Mouse (Mus musculus) myocyte (in vitro differentiated cells): ENCODE results near the gene Smarca1. TPM values are rescaled to one million over a fixed set of nuclear protein-coding genes. Genes with fewer than 3 reads are reported as not detected.

Source experiments
- H3K27me3 ChIP-seq: one replicate; pipeline ENCODE4 v1.6.1; 2011; ENCODE audit not compliant: control insufficient read depth, insufficient read depth, insufficient read length
- H3K36me3 ChIP-seq: one replicate; pipeline ENCODE4 v1.6.1; 2011; ENCODE audit not compliant: control insufficient read depth, insufficient read depth
- H3K4me2 ChIP-seq: one replicate; pipeline ENCODE4 v1.6.1; 2011; ENCODE audit warnings: low read depth, control low read depth
- H3K4me3 ChIP-seq: one replicate; pipeline ENCODE4 v1.5.1; 2011; ENCODE audit warnings: mild to moderate bottlenecking, control low read depth, moderate library complexity
- H3K79me2 ChIP-seq: one replicate; pipeline ENCODE4 v1.6.1; 2011; ENCODE audit not compliant: control insufficient read depth, insufficient read depth
- H3ac ChIP-seq: one replicate; pipeline ENCODE4 v1.6.1; 2011; ENCODE audit not compliant: control insufficient read depth, insufficient read length
- CEBPB ChIP-seq: IDR thresholded peaks from 2 replicates; pipeline ENCODE4 v1.6.1; 2011; ENCODE audit warnings: mild to moderate bottlenecking, moderate library complexity; ENCODE audit not compliant: poor library complexity, insufficient read depth, severe bottlenecking
- E2F4 ChIP-seq: IDR thresholded peaks from one replicate; pipeline ENCODE4 v1.6.1; 2011; ENCODE audit warnings: mild to moderate bottlenecking, control low read depth, moderate library complexity; ENCODE audit not compliant: insufficient read depth
- MAX ChIP-seq: IDR thresholded peaks from one replicate; pipeline ENCODE4 v1.6.1; 2011; ENCODE audit warnings: low read depth, mild to moderate bottlenecking, control low read depth
- MYOD1 ChIP-seq, 3 experiments: IDR thresholded peaks; one replicate each; pipeline ENCODE4 v1.6.1; 2011; ENCODE audit warnings: control low read depth in 2 of 3, low read depth in 2 of 3, mild to moderate bottlenecking in 2 of 3, moderate library complexity in 1 of 3; ENCODE audit not compliant: insufficient read length in 2 of 3, control insufficient read depth in 1 of 3
- MYOG ChIP-seq, 3 experiments: IDR thresholded peaks; one replicate each; pipeline ENCODE4 v1.6.1; 2011; ENCODE audit warnings: control low read depth in 2 of 3, low read depth in 2 of 3, mild to moderate bottlenecking in 2 of 3; ENCODE audit not compliant: insufficient read length in 2 of 3, control insufficient read depth in 1 of 3, insufficient read depth in 1 of 3
- POLR2A ChIP-seq: IDR thresholded peaks from one replicate; pipeline ENCODE4 v1.6.1; 2011; ENCODE audit warnings: low read depth, mild to moderate bottlenecking, control low read depth, moderate library complexity; ENCODE audit not compliant: insufficient read length
- POLR2AphosphoS2 ChIP-seq: IDR thresholded peaks from one replicate; pipeline ENCODE4 v1.6.1; 2011; ENCODE audit warnings: low read depth, control low read depth; ENCODE audit not compliant: insufficient read length
- REST ChIP-seq: IDR thresholded peaks from one replicate; pipeline ENCODE4 v1.6.1; 2011; ENCODE audit warnings: mild to moderate bottlenecking, control low read depth, moderate library complexity; ENCODE audit not compliant: insufficient read depth, insufficient read length
- SRF ChIP-seq: IDR thresholded peaks from one replicate; pipeline ENCODE4 v1.6.1; 2011; ENCODE audit warnings: low read depth; ENCODE audit not compliant: control insufficient read depth, insufficient read length
- TCF12 ChIP-seq: IDR thresholded peaks from one replicate; pipeline ENCODE4 v1.6.1; 2011; ENCODE audit warnings: mild to moderate bottlenecking, control low read depth; ENCODE audit not compliant: poor library complexity, insufficient read depth, severe bottlenecking
- TCF3 ChIP-seq: IDR thresholded peaks from one replicate; pipeline ENCODE4 v1.6.1; 2011; ENCODE audit warnings: low read depth, control low read depth; ENCODE audit not compliant: insufficient read length
- USF1 ChIP-seq: IDR thresholded peaks from one replicate; pipeline ENCODE4 v1.6.1; 2011; ENCODE audit warnings: low read depth, mild to moderate bottlenecking, control low read depth, moderate library complexity
- polyA plus RNA-seq: library from polyadenylated mRNA; unstranded; fragments of >200 nt; fragmentation: generic; extraction: Trizol; gene quantifications from one replicate; pipeline ENCODE4 v1.2.1, GENCODE M21; 2012; ENCODE audit warnings: missing spikeins

Smarca1 gene
- polyA plus RNA-seq, 1 experiment, result not detected

DNA sequence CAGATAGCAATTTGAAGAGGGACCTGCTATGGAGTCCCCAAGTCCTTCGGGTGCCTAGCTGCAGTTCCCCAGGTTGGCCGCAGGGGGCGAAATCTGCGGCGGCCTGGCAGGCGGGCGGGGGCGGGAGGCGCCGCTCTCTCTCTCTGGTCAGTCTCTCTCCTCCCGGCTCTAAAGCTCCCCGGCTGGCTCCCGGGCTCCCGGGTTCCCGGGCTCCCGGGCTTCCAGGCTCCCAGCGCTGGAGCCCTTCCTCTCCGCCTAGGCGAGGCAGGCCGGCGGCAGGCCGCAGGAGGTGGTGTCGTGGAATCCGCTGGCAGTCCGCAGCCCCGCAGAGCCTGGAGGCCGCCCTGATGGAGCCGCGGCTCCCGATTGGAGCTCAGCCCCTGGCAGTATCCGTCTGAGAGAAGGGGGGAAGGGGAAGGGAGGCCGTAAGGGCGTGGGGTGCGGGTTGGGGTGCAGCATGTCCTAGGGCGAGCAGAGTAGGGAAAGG lies 19.6 kb upstream of the Smarca1 start, which contains the start of gene Ocrl:
TSS of gene Ocrl (plus strand) at position 82 of the 487 bp plus-strand sequence.
- Histone ChIP-seq H3K4me3 (peak within 1 kb of the TSS; percentile 36), H3K4me2 (peak within 1 kb of the TSS; percentile 56), H3K27me3 (no peaks in the 10 kb centered on the region), H3K79me2 (no peaks in the 10 kb centered on the region), H3ac (peak within 1 kb of the TSS; percentile 33), H3K36me3 (no peaks in the 10 kb centered on the region)
- TF ChIP-seq MYOD1 (IDR thresholded peaks at IDR 0.05; ENCODE audit: control insufficient read depth in 1 of 3, insufficient read length in 2 of 3, low read depth in 2 of 3) (no peak), POLR2A (peak; percentile 36)

- Histone ChIP-seq H3K27me3 (peaks cover 4% of the 10 kb centered on the region), H3K4me3 (no peak overlapping the region), H3K79me2 (no peaks in the 10 kb centered on the region), H3K4me2 (peak overlapping the region; percentile 34), H3ac (no peak overlapping the region), H3K36me3 (no peaks in the 10 kb centered on the region)
- TF ChIP-seq TCF3 (no peak), MYOG (IDR thresholded peaks at IDR 0.05; ENCODE audit: control insufficient read depth in 1 of 3, insufficient read depth in 1 of 3, insufficient read length in 2 of 3, low read depth in 2 of 3) (no peak), TCF12 (no peak), CEBPB (no peak), USF1 (no peak), MAX (no peak), E2F4 (no peak), MYOD1 (IDR thresholded peaks at IDR 0.05; ENCODE audit: control insufficient read depth in 1 of 3, insufficient read length in 2 of 3, low read depth in 2 of 3) (no peak), SRF (no peak), POLR2A (no peak), REST (no peak), POLR2AphosphoS2 (no peak)
Observed at GRCm38 (mm10) chrX:47891907-47892430, 805 bp downstream of the Smarca1 start.

- Histone ChIP-seq H3K27me3 (peaks cover 4% of the 10 kb centered on the region), H3K4me3 (no peak overlapping the region), H3K36me3 (no peaks in the 10 kb centered on the region), H3ac (no peak overlapping the region), H3K4me2 (peak overlapping the region; percentile 34), H3K79me2 (no peaks in the 10 kb centered on the region)
- TF ChIP-seq E2F4 (no peak), REST (no peak), POLR2AphosphoS2 (no peak), MYOD1 (IDR thresholded peaks at IDR 0.05; ENCODE audit: control insufficient read depth in 1 of 3, insufficient read length in 2 of 3, low read depth in 2 of 3) (no peak), SRF (no peak), TCF3 (no peak), CEBPB (no peak), TCF12 (no peak), POLR2A (no peak), MYOG (IDR thresholded peaks at IDR 0.05; ENCODE audit: control insufficient read depth in 1 of 3, insufficient read depth in 1 of 3, insufficient read length in 2 of 3, low read depth in 2 of 3) (no peak), MAX (no peak), USF1 (no peak)
Observed at GRCm38 (mm10) chrX:47891243-47891906, 1.4 kb downstream of the Smarca1 start.

DNA sequence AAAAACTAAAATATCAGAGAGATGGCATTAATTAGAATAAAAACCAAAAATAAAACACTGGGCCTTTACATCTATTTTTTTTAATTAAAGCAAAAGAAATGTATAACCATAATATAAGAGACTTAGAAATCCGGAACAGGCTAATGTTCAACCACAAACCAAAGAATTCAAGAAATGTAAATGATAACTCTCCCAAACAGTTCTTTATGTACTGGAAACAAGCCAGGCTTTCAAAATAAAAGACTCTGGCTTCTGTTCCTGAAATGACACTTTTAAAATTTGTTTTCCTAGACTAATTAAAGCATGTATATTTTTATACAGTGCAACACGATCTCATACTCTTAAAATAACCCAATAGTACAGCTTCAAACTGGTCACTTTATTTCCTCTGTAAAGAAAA lies 5.4 kb downstream of the Smarca1 start:
- H3K36me3 ChIP-seq, result no peaks in the 10 kb centered on the region
- H3K4me2 ChIP-seq, result no peak overlapping the region
- TF ChIP-seq CEBPB (no peak), USF1 (no peak), MYOG (IDR thresholded peaks at IDR 0.05; ENCODE audit: control insufficient read depth in 1 of 3, insufficient read depth in 1 of 3, insufficient read length in 2 of 3, low read depth in 2 of 3) (no peak), E2F4 (no peak)
- no peak overlapping the region for H3ac ChIP-seq
- H3K27me3 ChIP-seq, result peaks cover 4% of the 10 kb centered on the region
- no peaks in the 10 kb centered on the region for H3K79me2 ChIP-seq
- H3K4me3 ChIP-seq, result no peak overlapping the region

DNA sequence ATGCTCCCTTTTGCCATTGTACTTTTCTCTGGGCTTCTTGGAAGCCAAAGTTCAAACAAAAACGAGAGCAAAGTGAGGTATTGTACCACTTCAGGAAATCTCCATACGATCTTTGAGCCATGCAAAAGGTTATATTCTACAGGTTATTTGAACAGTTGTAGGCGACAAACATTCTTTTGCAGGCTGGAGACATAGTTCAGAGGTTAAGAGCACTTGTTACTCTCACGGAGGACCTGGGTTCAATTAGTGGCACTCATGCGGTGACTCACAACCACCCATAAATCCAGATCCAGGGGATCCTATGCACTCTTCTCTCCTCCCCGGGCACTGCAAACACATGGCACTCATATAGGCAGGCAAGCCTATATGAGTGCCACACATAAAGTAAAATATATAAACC lies 10.0 kb downstream of the Smarca1 start:
- Histone ChIP-seq H3K36me3 (no peaks in the 10 kb centered on the region), H3K27me3 (no peaks in the 10 kb centered on the region), H3K4me2 (no peak overlapping the region), H3K79me2 (no peaks in the 10 kb centered on the region), H3ac (no peak overlapping the region), H3K4me3 (no peak overlapping the region)
- no peak for TF ChIP-seq MAX
- no peak for TF ChIP-seq CEBPB
- no peak for TF ChIP-seq TCF12
- no peak for TF ChIP-seq SRF
- no peak for TF ChIP-seq POLR2A
- no peak for TF ChIP-seq MYOD1 (IDR thresholded peaks at IDR 0.05; ENCODE audit: control insufficient read depth in 1 of 3, insufficient read length in 2 of 3, low read depth in 2 of 3)
- no peak for TF ChIP-seq USF1
- no peak for TF ChIP-seq REST
- TF ChIP-seq TCF3, result no peak
- no peak for TF ChIP-seq MYOG (IDR thresholded peaks at IDR 0.05; ENCODE audit: control insufficient read depth in 1 of 3, insufficient read depth in 1 of 3, insufficient read length in 2 of 3, low read depth in 2 of 3)
- TF ChIP-seq E2F4, result no peak
- TF ChIP-seq POLR2AphosphoS2, result no peak
